ENCODE assay signal across 13 mouse cellular contexts in genomic region chr11:61685119-61685725, GRCm38 (mm10). TPM values are rescaled to one million over a fixed set of nuclear protein-coding genes. Genes with fewer than 3 reads are reported as not detected.
DNase-seq lines count a peak whose midpoint lies in the region; ATAC-seq and TF ChIP-seq lines count a peak whose summit lies in the region.
"Had no signal": no experiment of that assay in that cellular context is flagged by ENCODE, and none has a peak within 500 bp of the region (broad histone marks: within the 10 kb centered on the region; RNA-seq: fewer than 3 reads in every experiment).

No protein-coding gene starts in this region.

- peak overlapping the region; percentile 84 for H3K4me2 ChIP-seq in heart, embryonic 11.5 days
- no peak overlapping the region for H3K4me2 ChIP-seq in midbrain, embryonic 14.5 days (ENCODE audit: low read length)
- H3K4me2 ChIP-seq in stomach, postnatal 0 days (replicated peaks; ENCODE audit: low read depth), result peak overlapping the region; percentile 63

- intact Hi-C loops in heart, postnatal 36 days (cut with DNase I), result no loop called here

- ATAC-seq in heart, embryonic 11.5 days (replicated peaks; ENCODE audit: insufficient number of reproducible peaks, low FRiP score, low TSS enrichment), result no peak
- ATAC-seq in midbrain, embryonic 14.5 days (ENCODE audit: low FRiP score, low TSS enrichment), result no peak
- ATAC-seq in stomach, postnatal 0 days (ENCODE audit: low FRiP score, low TSS enrichment), result no peak

- TF ChIP-seq CTCF in stomach, postnatal 0 days (IDR thresholded peaks at IDR 0.05; ENCODE audit: low read depth), result no peak

- H3K36me3 ChIP-seq in heart, embryonic 11.5 days (ENCODE audit: control insufficient read depth, insufficient read depth, low read length), result no peaks in the 10 kb centered on the region
- no peaks in the 10 kb centered on the region for H3K36me3 ChIP-seq in midbrain, embryonic 10.5 days
- H3K36me3 ChIP-seq in midbrain, embryonic 14.5 days (ENCODE audit: control insufficient read depth, insufficient read depth, low read length), result no peaks in the 10 kb centered on the region
- no peaks in the 10 kb centered on the region for H3K36me3 ChIP-seq in stomach, postnatal 0 days (ENCODE audit: control insufficient read depth, insufficient read depth, low read length)

- H3K4me1 ChIP-seq in heart, embryonic 11.5 days (ENCODE audit: control insufficient read depth, insufficient read depth, low read length), result peaks cover 54% of the 10 kb centered on the region
- peaks cover 33% of the 10 kb centered on the region for H3K4me1 ChIP-seq in midbrain, embryonic 10.5 days
- 0 out of 2 replicates have a peak, but pooled peaks cover 7% of the 10 kb centered on the region for H3K4me1 ChIP-seq in midbrain, embryonic 14.5 days (ENCODE audit: control insufficient read depth, insufficient read depth, low read length)
- H3K4me1 ChIP-seq in stomach, postnatal 0 days (replicated peaks; ENCODE audit: control insufficient read depth, insufficient read depth), result peaks cover 5% of the 10 kb centered on the region; the same call in 1 of the 2 replicates

- 39% methylated on average over 8 of the region's 8 CpGs for WGBS in heart, embryonic 11.5 days (ENCODE audit: insufficient replicate concordance)
- WGBS in midbrain, embryonic 10.5 days, result 73% methylated on average over 8 of the region's 8 CpGs
- 78% methylated on average over 8 of the region's 8 CpGs for WGBS in midbrain, embryonic 14.5 days
- WGBS in stomach, postnatal 0 days, result 69% methylated on average over 8 of the region's 8 CpGs

- no peak overlapping the region; the same call in 1 of the 2 replicates for H3K27ac ChIP-seq in heart, embryonic 11.5 days (ENCODE audit: low read depth, low read length)
- no peak overlapping the region for H3K27ac ChIP-seq in midbrain, embryonic 10.5 days (replicated peaks)
- no peak overlapping the region for H3K27ac ChIP-seq in midbrain, embryonic 14.5 days (replicated peaks; ENCODE audit: low read depth, low read length)
- H3K27ac ChIP-seq in stomach, postnatal 0 days (replicated peaks), result no peak overlapping the region

- no peak for DNase-seq in heart, postnatal 36 days
- DNase-seq in midbrain, embryonic 10.5 days (ENCODE audit: low spot score), result no peak
- DNase-seq in midbrain, embryonic 14.5 days, result no peak
- DNase-seq in liver, result peak; percentile 22
- DNase-seq in stomach, postnatal 0 days (ENCODE audit: low spot score), result no peak
- DNase-seq in spleen, adult 18-20 months, result no peak
- no peak for DNase-seq in cerebellum, adult 18-20 months
- DNase-seq: gastrocnemius, postnatal 14 days; kidney, postnatal 10 days had no signal

- TF ChIP-seq EP300 in stomach, postnatal 0 days (optimal IDR thresholded peaks at IDR 0.05), result no peak

- H3K9ac ChIP-seq in heart, embryonic 11.5 days (ENCODE audit: low read depth, low read length), result peak overlapping the region; percentile 64
- H3K9ac ChIP-seq in midbrain, embryonic 14.5 days (replicated peaks; ENCODE audit: low read length), result no peak overlapping the region
- H3K9ac ChIP-seq in stomach, postnatal 0 days (ENCODE audit: low read length), result peak overlapping the region; percentile 55

- H3K9me3 ChIP-seq in heart, embryonic 11.5 days (replicated peaks; ENCODE audit: control insufficient read depth, low read length), result no peaks in the 10 kb centered on the region
- H3K9me3 ChIP-seq in midbrain, embryonic 10.5 days (replicated peaks), result no peaks in the 10 kb centered on the region
- H3K9me3 ChIP-seq in midbrain, embryonic 14.5 days (ENCODE audit: control insufficient read depth, low read length), result no peaks in the 10 kb centered on the region
- no peaks in the 10 kb centered on the region for H3K9me3 ChIP-seq in stomach, postnatal 0 days (ENCODE audit: control insufficient read depth, low read length)

- peak overlapping the region; percentile 52 for H3K4me3 ChIP-seq in heart, embryonic 11.5 days (ENCODE audit: low read depth, low read length)
- peak overlapping the region; percentile 53 for H3K4me3 ChIP-seq in midbrain, embryonic 10.5 days
- no peak overlapping the region for H3K4me3 ChIP-seq in midbrain, embryonic 14.5 days (replicated peaks; ENCODE audit: low read depth, low read length)
- H3K4me3 ChIP-seq in stomach, postnatal 0 days (ENCODE audit: low read depth, low read length), result peak overlapping the region; percentile 48

- peaks cover 18% of the 10 kb centered on the region for H3K27me3 ChIP-seq in heart, embryonic 11.5 days (ENCODE audit: control insufficient read depth, insufficient read depth, low read length)
- peaks cover 49% of the 10 kb centered on the region for H3K27me3 ChIP-seq in midbrain, embryonic 10.5 days (ENCODE audit: low read depth, poor library complexity, severe bottlenecking)
- H3K27me3 ChIP-seq in midbrain, embryonic 14.5 days (ENCODE audit: control insufficient read depth, insufficient read depth, low read length), result peaks cover 32% of the 10 kb centered on the region
- H3K27me3 ChIP-seq in stomach, postnatal 0 days (ENCODE audit: control insufficient read depth, insufficient read depth, low read length), result no peaks in the 10 kb centered on the region; the same call in 1 of the 2 replicates

RNA-seq across cellular contexts. Expression of gene Fam83g, which starts 1.3 kb away (rescaled TPM):
- polyA plus RNA-seq in heart, embryonic 11.5 days (2014; fragmentation: Nextera tagmentation; extraction: Ambion mirVana), result 1.6 and 2.0 TPM in 2 replicates
- under 1 TPM; 0.11 to 0.16 TPM for total RNA-seq in heart, postnatal 36 days (2021)
- polyA plus RNA-seq in midbrain, embryonic 10.5 days (2016; fragmentation: Nextera tagmentation; extraction: Ambion mirVana), result 0.86 and 0.95 TPM in 2 replicates
- polyA plus RNA-seq in midbrain, embryonic 14.5 days (2014; fragmentation: Nextera tagmentation; extraction: Ambion mirVana), result 0.11 and 0.16 TPM in 2 replicates
- 4.5 and 4.9 TPM in 2 replicates for polyA plus RNA-seq in stomach, postnatal 0 days (2015; fragmentation: Nextera tagmentation; extraction: Ambion mirVana)
- polyA plus RNA-seq: C2C12 had no signal

RNA-seq across cellular contexts. Expression of gene Grap, which starts 32.2 kb away (rescaled TPM):
- 7.3 and 8.9 TPM in 2 replicates for polyA plus RNA-seq in heart, embryonic 11.5 days (2014; fragmentation: Nextera tagmentation; extraction: Ambion mirVana)
- total RNA-seq in heart, postnatal 36 days (2021), result 10 to 100 TPM; 11.5 to 15.0 TPM
- 8.2 and 8.6 TPM in 2 replicates for polyA plus RNA-seq in midbrain, embryonic 10.5 days (2016; fragmentation: Nextera tagmentation; extraction: Ambion mirVana)
- 6.0 and 6.8 TPM in 2 replicates for polyA plus RNA-seq in midbrain, embryonic 14.5 days (2014; fragmentation: Nextera tagmentation; extraction: Ambion mirVana)
- polyA plus RNA-seq in stomach, postnatal 0 days (2015; fragmentation: Nextera tagmentation; extraction: Ambion mirVana), result 4.6 and 4.9 TPM in 2 replicates

RNA-seq across cellular contexts. Expression of gene Slc5a10, which starts 35.4 kb away (rescaled TPM):
- polyA plus RNA-seq in heart, embryonic 11.5 days (2014; fragmentation: Nextera tagmentation; extraction: Ambion mirVana), result not detected in 2 replicates
- not detected for total RNA-seq in heart, postnatal 36 days (2021)
- not detected in 2 replicates for polyA plus RNA-seq in midbrain, embryonic 10.5 days (2016; fragmentation: Nextera tagmentation; extraction: Ambion mirVana)
- polyA plus RNA-seq in midbrain, embryonic 14.5 days (2014; fragmentation: Nextera tagmentation; extraction: Ambion mirVana), result not detected in 2 replicates
- polyA plus RNA-seq in stomach, postnatal 0 days (2015; fragmentation: Nextera tagmentation; extraction: Ambion mirVana), result 0.07 TPM in 1 of 2 replicates, not detected in the other
- total RNA-seq: gastrocnemius, postnatal 14 days; liver, adult 2 months; neutrophil, adult 5-6 weeks had no signal
- polyA plus RNA-seq: C2C12; liver, adult 2 months had no signal
